Mouse (Mus musculus) heart, postnatal 14 days (tissue): ENCODE data around the gene Irgm1. TPM values are rescaled to one million over a fixed set of nuclear protein-coding genes. Genes with fewer than 3 reads are reported as not detected.
"Not testable (repeated sequence)": the region's sequence is repeated elsewhere in the genome, so short reads cannot be mapped to it uniquely, and the experiment has no call there.

Experiments used
- DNase-seq, 2 experiments: peaks; one replicate each; pipeline ENCODE4 v3.0.0; 2021 to 2022
- intact Hi-C: fragments of 180-260 bp; cut with DNase I; formaldehyde crosslinking; loops from one replicate; pipeline ENCODE4 v1.15.1; 2025
- total RNA-seq, 2 experiments: library from RNA; stranded (reverse); gene quantifications; 2 replicates each; pipeline ENCODE4 v1.2.3; 2021

Irgm1 gene
- total RNA-seq, 2 experiments from 2014 or later, result 7.1 to 7.2 TPM

GRCm38 (mm10) chr11:48837310-48838180, 33.9 kb downstream of the Irgm1 start:
- DNase-seq, result peak; percentile 76
- intact Hi-C loops, result no loop called here

GRCm38 (mm10) chr11:48836990-48837309, 34.5 kb downstream of the Irgm1 start:
- intact Hi-C loops, result no loop called here

DNA sequence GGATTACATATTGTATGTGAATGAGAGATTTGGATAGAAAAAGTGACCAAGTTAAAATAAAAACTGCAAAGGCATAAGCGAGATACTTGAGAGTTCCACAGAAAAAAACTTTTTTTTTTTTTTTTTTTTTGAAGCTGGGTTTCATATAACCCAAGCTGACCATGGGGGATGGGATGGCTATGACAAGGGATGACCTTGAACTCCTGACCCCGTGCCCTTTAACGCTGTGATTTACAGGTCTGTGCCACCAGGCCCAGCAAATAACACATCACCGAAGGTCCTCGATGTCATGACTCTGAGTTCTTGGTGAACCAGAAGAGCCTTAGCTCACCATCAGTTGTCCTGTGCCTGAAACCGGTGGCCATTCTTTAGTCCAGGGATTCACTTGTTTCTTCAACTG, 35.6 kb downstream of the Irgm1 start:
- DNase-seq, result no peak
- intact Hi-C loops, result loop anchor here (1.0 kb wide), 1 partner anchor 17 kb away; no protein-coding TSS in a partner anchor

More at GRCm38 (mm10) chr11:48836990-48837309, 34.5 kb downstream of the Irgm1 start:
- DNase-seq, result peak in 1 of 2 experiments; percentile 63

DNA sequence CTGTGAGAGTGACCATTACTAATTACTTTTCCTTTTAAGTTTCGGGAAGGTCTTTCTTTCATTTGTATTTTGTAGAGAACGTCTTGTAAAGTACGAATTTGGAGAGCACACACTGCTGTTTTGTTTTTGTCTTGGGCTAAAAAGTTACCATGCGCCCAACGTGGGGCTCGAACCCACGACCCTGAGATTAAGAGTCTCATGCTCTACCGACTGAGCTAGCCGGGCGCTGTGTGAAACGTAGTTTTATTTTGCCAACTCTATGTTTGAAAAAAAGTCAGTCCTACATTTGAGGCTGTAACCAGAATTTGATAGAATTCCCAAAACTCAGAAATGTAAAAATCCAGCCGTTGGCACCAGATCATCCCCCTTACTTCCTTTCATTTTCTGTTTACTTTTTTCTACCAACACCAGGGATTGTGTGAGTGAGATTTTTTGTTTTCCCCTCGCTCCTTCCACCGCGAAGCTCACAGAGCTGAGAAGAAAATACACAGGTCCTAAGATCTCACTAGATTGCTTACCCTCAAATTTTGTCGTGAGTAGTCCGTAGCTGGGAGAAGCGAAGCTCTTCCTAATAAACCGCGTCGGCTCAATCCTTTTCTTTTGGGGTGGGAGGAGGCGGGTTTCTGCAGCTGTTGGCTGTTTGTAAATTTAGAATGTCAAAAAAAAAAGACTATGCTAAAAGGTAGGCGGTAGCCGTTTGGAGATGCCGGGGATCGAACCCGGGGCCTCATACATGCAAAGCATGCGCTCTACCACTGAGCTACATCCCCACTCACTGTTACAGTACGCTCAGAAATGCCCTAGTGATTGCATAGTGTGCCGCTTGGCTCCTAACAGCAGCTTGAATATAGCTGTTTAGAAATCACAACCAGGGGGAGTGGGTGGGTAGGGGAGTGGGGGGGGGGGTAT, 37.5 kb downstream of the Irgm1 start:
- peak; percentile 92 for DNase-seq
- intact Hi-C loops, result loop anchor here (1.0 to 2.0 kb wide), 2 partner anchors 15 to 22 kb away; no protein-coding TSS in a partner anchor

- intact Hi-C loops, result loop anchor here (2.0 kb wide), 1 partner anchor 14 kb away; no protein-coding TSS in a partner anchor
- DNase-seq, result no peak
These were observed 38.3 kb downstream of the Irgm1 start for GRCm38 (mm10) chr11:48833078-48833730.

DNA sequence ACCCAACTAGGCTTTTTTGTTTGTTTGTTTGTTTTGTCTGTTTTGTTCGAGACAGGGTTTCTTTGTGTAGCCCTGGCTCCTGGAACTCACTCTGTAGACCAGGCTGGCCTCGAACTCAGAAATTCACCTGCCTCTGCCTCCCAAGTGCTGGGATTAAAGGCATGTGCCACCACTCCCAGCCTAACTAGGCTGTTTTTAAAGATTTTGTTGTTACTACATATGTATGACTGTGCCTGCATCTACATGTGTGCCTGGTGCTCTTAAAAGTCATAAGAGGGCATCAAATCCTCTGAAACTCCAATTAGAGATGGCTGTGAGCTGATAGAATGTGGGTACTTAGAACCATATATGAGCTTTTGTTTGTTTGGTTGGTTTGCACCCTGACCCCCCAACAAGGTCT, 40.2 kb downstream of the Irgm1 start:
- intact Hi-C loops, result no loop called here
- DNase-seq, result no peak

DNA sequence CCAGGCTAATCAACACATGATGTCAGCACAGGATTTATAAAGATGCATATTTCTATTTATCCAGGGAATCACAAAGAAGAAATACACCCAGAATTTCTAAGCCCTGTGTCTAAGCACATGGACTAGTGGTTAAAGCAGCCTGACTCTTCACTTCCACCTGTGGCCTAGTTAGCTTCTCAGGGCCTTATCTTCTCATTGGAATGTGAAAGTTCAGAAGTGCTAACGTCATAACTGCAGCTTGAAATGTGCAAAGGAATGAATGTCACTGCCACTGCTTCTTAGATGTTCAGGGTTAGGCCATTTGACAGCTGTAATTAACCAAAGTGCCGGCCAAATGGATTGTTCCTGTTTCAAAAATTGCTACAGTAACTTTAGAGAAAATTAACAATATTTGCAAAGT, 41.2 kb downstream of the Irgm1 start:
- intact Hi-C loops, result no loop called here
- no peak for DNase-seq

DNA sequence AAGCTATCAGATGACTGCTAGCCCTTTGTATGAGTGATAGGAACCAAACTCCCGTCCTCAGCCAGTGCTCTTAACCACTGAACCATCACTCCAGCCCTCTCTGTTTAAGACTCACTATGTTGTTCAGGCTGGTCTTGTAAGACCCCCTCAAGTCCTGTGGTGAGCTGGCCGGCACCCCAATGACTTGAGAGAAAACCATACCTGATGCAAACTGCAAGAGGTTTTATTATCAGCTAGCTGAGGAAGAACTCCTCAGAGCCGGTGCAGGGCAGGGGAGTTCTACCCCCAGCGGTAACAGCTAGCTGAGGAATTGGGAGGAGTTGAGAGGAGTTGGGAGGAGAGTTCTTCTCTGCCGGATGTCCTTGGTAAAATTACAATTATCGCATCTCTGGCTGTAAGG, 43.6 kb downstream of the Irgm1 start:
- intact Hi-C loops, result no loop called here
- no peak for DNase-seq

DNA sequence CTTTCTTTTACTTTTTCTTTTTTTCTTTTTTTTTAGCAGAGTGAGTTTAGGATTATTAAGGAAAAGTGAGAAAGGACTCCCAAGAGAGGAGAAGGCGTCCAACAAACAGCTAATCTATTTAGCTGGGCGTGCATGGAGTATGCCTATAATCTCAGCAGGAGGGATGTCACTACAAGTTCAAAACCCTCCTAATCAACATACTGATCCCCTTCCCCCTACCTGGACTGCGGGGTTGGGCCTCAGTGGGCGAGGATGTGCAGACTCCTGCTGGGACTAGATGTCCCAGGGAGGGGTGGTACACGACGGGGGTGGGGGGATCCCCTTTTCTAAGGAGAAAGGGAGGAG, 44.8 kb downstream of the Irgm1 start:
- no peak for DNase-seq
- intact Hi-C loops, result no loop called here

GRCm38 (mm10) chr11:48825979-48826751, 45.3 kb downstream of the Irgm1 start, which contains the start of the genes Trim7 and Gm12184:
Trim7 (plus strand) TSS chr11:48826140.
Gm12184 (minus strand) TSS chr11:48826655.
- DNase-seq, intact Hi-C loops: not testable (repeated sequence)

DNA sequence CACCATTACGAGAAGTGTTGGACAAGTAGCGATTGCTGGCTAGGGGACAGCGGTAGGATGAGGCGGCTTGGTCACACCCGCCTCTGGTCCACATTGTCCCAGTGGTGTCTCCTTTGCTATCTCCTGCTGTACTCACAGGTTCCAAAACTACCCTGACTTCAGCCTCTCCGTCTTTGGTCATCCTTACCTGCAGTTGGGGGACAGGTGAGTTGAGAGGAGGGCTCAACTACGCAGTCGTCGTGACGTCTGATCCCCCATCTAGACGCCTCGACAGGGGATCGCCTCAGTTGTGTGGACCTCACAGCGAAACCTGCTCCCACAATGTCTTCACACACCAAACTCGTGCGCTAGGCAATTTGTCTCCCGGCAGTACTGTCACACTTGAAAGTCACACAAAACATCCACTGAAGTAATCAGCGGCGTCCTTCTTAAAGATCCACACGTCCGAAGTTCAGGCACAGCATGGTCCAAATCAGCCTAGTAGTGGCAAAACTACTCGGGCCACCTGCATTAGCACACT, 47.1 kb downstream of the Irgm1 start:
- intact Hi-C loops, result no loop called here
- no peak for DNase-seq

GRCm38 (mm10) chr11:48823536-48823972, 47.9 kb downstream of the Irgm1 start:
- intact Hi-C loops, result no loop called here
- DNase-seq, result peak; percentile 53 to 64

GRCm38 (mm10) chr11:48822768-48823512, 48.5 kb downstream of the Irgm1 start:
- DNase-seq, result no peak
- intact Hi-C loops, result no loop called here

GRCm38 (mm10) chr11:48821299-48821698, 50.2 kb downstream of the Irgm1 start:
- intact Hi-C loops, DNase-seq: not testable (repeated sequence)

DNA sequence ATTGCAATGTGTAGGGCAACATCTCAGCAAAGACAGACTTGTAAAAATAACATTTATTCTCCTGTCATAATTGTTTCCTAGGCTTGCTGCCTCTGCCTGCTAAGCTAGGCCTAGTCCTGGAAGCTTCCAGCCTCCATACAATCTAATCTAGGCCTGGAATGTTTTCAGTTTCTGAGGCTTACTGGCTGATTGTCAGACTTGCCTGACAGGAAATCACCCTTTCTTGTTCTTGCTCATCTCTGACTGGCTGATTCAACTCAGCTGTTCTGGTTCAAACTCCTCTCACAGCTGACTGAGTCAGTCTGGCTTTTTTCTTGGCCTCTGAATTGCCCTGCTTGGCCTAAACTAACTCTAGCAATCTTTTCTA, 51.2 kb downstream of the Irgm1 start:
- intact Hi-C loops, result no loop called here
- no peak for DNase-seq

- no peak for DNase-seq
- intact Hi-C loops, result loop anchor here (2.0 to 5.0 kb wide), 3 partner anchors 13 to 383 kb away; partner anchors contain the start of gene Zfp62
These were observed 51.7 kb downstream of the Irgm1 start for GRCm38 (mm10) chr11:48819614-48820307.

DNA sequence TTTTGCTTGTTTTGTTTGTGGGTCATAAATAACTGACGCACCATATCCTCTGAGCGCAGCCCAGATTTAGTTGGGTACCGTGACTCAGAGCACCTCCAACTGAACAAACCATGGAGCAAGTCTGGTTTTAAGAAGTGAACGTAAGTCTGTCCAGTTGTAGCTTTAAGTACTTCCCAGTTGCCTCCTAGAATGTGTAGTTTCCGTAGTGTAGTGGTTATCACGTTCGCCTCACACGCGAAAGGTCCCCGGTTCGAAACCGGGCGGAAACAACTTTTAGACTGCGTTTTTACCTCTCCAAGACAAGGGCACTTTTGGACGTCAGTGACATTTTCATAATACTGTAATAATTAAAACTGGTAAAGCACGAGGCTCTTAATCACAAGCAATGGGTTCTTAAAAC, 53.1 kb downstream of the Irgm1 start:
- intact Hi-C loops, result loop anchor here (2.0 to 5.0 kb wide), 3 partner anchors 14 to 384 kb away; partner anchors contain the start of gene Zfp62
- DNase-seq, result peak; percentile 83 to 87

- intact Hi-C loops, result loop anchor here (2.0 to 5.0 kb wide), 3 partner anchors 15 to 385 kb away; partner anchors contain the start of gene Zfp62
- DNase-seq, result no peak
These were observed 53.7 kb downstream of the Irgm1 start for GRCm38 (mm10) chr11:48817794-48818193.
